Mouse (Mus musculus): ENCODE results near the gene Tnfaip3.

The Tnfaip3 gene

DNA sequence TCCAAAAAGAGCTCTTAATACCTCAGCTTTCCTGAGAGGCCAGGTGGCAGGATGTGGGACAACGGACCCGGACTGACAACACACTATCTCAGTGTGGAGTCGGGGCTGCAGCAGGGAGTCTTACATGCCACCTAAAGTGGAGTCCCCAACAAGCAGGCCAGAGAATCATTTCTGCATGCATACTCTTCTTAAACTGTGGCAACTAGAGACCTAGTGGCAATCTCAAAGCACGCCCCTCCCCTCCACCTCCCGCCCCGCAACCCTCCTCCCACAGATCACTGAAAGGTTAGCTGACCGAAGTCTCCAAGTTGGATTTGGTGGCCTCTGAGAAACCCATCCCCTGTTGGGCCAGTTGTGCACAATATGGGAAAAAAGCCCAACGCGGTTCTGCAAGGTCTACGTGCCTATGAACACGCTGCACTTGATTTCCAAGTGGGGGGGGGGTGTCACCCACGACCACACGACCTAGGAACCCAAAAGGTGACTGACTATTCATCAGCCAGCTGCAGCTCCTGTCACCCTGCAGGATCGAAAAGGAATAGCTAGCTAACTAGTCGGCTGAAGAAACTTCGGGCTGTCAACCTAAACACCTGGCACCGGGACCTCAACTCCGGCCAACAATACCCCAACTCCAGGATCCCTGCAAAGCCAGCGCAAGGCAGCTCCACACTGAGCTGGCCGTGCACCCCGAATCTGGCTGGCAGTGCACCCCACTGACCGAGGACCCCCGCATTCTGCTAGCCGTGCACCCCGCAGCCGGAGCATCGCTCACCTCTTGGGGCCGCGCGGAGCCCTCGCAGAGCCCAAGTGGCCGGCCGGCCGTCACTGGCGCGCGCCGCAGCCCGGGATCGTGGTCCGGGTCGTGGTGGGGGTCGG is 838 bp downstream of the Tnfaip3 start:
- DNase-seq (ENCODE audit: low read depth, low spot score): peak; percentile 42

DNA sequence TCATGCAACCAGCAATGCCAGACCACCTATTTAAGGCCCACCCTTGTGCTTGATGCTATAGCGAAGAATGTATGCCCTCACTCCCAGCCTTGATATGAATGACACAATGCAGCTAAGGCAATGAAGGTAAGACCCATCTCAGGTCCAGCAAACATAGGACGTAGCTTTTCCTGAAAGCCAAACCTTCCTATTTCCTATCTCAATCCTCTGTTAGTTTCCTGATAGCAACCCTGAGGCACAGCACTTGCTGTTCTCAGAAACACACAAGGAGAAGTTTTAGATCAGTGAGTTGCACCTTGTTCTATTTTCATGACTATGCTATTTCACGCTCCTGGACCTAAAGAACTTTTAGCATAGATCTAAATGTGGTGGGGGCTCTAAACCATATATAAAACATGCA is 2.1 kb downstream of the Tnfaip3 start:
- DNase-seq (ENCODE audit: low read depth, low spot score): no peak

DNA sequence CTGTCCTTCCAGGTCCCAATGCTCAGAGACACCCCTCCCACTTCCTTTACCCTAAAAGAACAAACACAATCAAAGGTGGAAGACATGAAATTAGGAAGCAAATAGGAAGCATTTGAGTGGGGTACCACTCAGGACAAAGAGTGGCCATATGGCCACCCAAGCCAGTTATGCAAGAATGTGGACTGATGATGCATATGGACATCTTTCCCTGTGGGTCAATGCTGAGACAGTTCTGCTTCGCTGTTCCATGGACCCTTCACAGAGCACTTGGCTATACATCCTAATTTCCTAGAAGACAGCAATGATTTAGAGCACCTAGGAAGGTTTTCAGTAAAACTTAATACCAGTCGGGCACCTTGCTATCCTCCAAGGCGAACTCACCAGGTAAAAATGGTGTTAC is 2.8 kb downstream of the Tnfaip3 start:
- DNase-seq (ENCODE audit: low read depth, low spot score): no peak

DNA sequence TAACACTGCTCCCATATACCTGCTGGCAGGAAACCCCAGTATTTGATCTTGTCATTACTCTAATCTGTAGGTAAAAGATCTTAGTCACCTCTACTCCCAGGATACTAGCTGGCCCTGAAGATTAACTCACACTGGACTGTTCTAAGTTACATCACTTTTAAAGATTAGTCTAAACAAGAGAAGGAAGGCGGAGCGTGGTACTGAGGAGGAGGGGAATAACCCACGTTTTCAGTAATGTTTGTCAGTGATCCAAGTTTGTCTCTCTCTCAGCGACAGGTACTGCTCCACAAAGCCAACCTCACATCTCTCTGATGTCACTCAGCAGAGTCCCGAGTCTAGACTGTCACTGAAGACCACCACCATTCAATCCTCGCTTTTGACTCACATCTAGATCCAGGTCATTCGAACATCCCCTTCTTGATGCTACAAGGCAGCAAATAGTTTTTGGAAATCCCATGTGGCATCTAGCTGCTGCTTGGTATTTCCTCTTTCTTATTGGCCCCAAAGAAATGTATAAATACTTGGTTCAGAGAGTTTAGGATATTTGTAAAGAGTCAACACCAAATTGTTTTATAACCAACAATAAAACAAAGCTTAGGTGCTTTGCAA is 3.5 kb downstream of the Tnfaip3 start:
- no peak for DNase-seq (ENCODE audit: low read depth, low spot score)

DNA sequence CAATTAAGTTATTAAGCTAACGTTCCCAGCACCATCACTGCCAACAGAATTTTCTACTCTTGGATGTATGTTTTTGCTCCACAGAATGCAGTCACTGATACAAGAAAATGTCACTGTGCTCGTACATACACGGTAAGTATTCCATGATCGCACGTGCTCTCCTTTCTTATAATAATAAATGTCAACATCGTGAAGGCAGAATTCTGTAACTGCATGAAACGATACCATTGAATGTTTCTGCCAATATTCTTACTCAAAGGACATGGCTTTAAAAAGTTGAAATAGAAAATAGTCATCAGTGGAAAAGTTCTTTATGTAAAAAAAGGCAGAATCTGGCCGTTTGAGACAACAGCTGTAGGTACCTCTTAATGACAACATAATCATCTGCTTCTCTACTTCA is 5.0 kb downstream of the Tnfaip3 start:
- DNase-seq (ENCODE audit: low read depth, low spot score): no peak

DNA sequence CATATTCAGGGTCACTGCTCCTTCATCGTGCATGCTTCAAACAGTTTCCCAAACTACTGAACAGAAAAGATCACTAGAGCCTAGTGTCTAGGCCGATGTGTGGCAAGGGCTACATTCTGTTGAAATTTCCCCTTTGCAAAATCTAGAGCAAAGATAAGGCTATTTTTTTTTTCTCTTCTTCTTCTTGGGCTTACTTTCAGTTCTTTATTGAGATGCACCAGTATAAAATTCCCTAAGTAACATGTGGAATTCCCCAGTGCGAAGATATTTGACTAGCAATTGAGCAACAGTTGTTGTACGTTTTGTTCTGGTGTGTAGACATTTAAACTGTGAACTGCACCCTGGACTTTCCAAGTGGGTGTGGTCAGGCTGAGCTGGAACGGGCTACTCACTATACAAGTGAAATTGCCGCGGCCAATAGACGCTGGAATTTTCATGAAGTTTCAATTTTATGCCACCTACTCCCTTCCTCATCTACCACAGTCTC is 6.2 kb downstream of the Tnfaip3 start:
- DNase-seq (ENCODE audit: low read depth, low spot score): no peak

DNA sequence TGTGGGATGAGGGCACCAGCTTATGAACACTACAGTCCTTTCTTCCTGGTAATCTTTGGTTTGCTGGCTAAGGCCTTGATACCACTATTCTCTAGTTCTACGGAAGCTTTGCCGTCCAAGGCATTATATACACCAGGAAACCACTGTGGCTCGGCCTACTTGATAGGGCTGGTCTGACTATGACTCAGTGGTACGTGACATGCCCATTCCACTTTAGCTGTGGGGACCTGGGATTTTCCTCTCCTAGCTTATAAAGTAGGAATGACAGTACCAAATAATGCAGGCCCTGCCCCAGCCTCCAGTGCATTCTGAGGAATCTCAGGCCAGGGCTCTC is 6.9 kb downstream of the Tnfaip3 start:
- DNase-seq (ENCODE audit: low read depth, low spot score): no peak

DNA sequence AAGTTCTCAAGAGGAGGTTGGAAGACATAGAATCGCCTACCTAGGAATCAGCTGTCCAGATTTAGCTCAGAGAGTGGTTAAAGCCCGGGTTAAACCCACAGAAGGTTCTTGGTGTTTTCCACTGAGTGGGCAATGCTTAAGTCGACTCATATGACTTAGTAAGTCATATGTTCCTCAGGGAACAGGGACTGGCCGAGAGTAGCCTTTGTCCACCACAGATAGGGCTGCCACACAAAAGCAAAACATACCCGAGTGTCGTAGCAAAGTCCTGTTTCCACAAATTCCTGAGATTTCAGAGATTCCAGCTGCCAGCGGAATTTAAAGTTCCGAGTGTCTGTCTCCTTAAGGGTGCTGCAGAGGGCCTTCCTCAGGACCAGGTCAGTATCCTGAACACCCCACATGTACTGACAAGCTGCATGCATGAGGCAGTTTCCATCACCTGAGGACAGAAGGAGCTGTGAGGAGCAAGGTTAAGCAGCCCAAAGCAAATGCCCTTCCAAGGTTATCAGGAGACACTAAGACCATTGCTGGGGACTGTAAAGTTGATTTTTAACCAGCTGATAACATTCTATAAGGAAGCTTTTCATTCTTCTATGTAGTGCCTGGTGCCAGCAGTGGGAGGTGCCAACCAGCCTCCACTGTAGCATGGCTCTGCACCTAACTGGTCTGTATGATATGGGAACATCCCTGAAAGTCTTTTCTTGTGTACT is 7.4 kb downstream of the Tnfaip3 start:
- no peak for DNase-seq (ENCODE audit: low read depth, low spot score)

DNA sequence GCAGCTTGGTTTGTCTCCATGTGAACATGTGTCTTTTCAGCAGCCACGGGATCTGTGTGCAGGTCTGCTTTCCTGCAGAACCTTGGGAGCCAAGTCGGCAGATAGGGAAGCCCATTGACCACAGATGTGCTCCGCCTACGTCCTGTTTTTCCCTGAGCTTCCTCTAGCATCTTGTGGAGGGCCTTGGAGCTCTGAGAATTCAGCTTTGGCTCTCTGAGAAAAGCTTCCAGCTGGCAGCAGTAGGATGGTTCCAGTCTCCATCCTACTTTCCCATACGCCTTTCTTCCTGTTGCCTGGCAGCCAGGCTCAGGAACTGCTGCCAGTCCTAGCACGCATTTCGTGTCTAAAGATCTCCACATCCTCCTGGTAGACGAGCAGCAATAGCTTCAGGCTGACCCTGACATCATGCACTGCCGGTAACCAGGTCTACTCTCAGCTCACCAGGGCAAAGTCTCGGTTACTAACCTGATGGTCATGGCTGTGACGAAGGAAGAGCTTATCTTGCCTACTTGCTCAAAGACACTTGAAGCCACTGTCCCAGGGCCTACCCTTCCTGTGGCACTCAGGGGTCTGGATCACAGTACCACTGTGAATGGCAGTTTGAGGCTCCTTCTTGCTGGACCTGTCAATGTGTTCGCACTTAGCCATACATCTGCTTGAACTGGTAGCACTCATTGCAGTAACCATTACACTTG is 13.2 kb downstream of the Tnfaip3 start:
- no peak for DNase-seq (ENCODE audit: low read depth, low spot score)

DNA sequence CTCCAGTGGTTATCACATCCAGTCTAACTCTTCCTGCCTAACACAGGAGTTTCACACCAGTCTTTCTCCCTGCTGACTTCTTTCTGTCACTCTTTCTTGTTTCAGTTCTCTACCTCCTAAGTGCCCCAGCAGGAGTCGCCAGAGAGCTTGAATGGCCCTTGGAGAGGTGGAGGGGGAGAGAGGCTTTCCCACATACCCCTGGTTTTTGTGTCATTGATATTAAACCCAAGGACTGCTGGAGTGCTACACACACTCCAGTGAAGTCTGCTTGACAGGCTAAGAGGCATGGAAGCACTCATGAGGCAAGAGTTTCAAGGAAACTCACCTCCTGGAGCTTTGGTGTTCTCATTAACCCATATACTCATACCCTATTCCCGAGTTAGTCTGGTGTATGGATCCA is 16.0 kb downstream of the Tnfaip3 start:
- DNase-seq (ENCODE audit: low read depth, low spot score): peak; percentile 20

DNA sequence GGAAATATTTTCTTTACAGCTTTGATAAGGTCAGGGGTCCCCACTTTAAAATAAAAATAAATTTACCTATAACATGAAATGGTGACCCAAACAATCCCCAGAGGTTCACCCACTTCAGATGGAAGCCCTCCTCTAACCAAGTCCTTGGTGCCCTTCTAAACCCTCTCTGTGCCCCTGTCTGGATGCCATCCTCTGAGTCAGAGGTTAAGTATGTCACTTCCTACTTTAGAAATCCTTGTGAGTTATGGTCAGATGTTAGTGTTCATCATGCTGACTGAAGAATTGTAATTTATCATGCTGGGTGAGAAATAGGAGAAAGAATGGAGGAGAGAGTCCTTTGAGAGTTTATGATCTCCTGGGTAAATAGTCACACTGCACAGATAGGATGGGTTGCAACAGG is 19.1 kb downstream of the Tnfaip3 start:
- no peak for DNase-seq (ENCODE audit: low read depth, low spot score)

DNA sequence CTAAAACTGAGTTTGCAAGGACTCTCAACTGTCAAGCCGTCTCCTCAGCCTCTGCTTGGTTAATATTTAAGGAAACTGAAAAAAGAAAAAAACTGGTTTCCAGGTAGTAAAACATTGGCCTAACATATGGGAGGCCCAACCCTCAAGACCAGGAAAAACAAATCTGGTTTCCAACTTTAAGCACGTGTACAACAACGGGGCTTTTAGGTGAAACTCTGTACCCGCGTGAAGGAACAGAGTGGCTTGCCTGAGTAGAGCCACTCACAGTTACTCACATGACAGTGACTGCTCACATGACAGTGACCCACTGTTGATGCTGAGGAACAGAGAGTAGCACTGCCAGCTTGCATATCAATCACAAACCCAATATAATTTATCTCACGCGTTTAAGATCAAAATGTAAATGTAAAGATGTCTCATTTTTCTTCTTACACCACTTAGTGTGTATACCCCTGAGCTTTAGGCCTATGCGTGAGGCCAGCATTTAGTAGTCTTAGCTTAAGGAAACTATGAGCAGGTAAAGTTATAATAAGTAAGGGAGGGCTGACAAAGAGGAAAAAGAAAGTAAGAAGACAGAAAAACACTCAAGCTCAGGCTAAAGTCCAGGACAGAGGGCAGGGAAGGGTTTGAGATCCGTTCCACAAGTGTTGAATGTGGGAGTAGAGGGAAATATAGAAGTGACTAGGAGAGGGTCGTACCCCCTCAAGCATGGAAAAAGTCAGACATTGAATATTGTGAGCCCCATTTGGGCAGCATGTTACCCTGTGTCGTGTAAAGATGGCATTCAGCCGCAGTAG is 19.8 kb downstream of the Tnfaip3 start:
- no peak for DNase-seq (ENCODE audit: low read depth, low spot score)

DNA sequence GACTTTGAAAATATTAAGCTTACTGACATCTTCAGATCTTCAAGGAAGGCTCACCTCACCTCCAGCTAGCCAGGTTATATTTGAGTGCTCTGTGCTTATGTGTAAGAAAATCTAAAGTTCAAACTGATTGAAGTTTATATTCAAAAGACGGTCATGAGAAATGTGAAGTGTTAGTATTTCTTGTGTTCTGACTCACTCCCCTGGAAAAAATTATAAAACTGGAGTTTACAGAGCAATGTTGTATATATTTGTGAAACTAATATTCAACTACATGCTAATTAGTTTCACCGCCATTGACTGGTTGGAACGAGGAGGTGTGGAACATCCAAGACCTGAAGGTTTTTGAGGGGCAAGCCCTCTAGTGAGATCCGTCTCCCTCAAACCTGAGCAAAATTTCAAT is 22.5 kb downstream of the Tnfaip3 start:
- no peak for DNase-seq (ENCODE audit: low read depth, low spot score)

DNA sequence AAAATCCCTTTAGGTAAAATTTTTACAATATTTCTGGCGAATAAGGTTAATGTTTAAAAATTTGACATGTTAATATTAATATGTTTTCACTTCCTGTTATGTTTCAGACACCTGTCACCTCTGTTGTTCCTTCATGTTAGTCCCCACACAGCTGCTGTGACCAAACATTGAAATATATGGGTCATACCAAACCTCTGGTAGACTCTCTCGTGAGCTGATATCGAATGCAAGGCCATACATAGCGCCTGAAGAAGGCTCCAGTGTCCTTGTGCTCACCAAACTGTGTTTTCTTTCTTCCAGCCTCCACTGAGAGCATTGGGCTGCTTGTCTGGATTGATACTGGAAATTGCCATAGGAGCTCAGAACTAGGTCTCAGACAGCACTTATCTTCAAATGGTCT is 24.4 kb downstream of the Tnfaip3 start:
- no peak for DNase-seq (ENCODE audit: low read depth, low spot score)

DNA sequence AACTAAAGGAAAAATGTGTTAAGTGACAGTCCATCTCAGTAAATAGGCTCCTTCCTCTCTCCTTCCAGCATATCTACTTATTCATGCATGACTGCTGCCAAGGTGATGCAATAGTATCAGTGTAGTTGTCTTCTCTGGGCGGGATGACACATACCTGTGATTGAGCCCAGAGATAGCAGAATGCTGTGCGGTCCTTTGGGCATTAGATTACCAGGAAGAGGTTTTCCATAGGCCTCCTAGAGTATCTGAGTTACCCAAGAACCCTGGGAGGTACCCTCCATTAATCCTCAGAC is 27.6 kb downstream of the Tnfaip3 start:
- no peak for DNase-seq (ENCODE audit: low read depth, low spot score)

DNA sequence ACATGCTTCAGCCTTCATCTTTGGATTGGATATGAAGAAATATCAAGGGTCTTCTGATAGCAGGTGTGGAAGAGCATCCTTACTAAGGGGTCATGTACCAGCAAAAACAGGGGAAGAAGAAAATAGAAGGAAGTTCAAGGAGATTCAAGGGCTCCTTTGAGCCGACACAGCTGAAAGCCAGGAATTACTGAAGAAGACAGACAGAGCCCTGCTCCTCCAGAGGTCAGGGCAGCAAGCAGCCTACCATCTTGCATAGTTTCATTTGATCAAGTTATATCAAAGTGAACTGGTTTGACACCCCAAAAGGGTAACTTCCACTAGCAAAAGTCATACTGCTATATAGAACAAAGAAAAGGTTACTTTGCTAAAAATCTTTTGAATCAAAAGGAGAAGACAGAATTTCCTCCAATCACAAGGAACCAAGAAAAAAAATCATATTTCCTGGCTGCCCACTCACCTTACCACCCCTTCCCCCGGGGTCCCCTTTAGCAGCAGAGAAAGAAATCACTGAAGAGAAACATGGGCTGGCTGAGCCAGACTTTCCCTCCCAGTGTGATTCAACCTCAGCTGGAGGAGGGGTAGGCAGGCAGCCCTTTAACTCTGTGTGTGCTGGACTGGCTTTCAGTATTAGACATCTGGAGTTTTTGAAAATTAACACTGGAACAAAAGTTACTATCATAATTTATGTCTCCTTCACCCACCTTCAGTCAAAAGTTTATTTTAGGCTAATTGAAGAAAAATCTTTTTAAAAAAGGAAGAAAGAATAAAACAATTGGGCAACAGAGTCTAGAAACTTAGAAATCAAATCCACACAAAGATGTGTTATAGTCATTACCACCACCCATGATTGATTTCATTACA is 28.2 kb downstream of the Tnfaip3 start:
- peak; percentile 17 for DNase-seq (ENCODE audit: low read depth, low spot score)

DNA sequence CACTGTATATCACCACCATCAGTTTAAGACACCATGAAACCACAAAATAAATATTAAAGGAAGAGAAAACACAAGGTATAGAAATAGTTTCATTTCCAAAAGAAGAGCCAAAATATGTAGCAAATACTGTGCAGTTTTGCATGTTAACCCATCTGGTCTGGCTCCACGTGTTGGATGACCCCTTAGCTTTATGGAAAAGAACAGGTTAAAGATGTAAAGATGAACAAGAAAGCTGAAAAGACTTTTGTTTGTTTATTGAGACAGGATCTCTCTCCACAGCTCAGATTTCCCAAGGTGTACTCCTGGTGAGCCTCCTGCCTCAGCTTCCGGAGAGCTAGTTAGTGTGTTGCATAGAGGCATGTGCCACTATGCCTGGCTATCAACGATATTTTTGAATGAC is 29.9 kb downstream of the Tnfaip3 start:
- no peak for DNase-seq (ENCODE audit: low read depth, low spot score)

DNA sequence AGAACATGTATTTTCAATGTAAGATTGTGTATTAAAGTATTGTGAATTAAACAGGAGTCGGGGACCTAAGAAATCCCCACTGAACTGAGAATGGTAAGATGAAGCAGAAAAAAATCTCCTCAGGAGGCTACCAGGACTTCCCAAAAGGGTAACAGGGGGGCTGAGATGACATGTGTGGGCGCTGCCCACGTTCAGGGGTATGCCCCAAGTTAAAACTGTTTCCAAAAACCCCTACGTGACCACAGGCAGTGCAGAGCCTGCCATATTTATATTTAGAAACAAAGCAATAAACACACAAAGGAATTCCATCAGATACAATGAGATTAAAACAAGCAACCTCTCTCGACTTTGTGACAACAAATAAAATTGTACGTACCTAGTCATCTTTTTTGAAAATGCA is 31.9 kb downstream of the Tnfaip3 start:
- no peak for DNase-seq (ENCODE audit: low read depth, low spot score)

DNA sequence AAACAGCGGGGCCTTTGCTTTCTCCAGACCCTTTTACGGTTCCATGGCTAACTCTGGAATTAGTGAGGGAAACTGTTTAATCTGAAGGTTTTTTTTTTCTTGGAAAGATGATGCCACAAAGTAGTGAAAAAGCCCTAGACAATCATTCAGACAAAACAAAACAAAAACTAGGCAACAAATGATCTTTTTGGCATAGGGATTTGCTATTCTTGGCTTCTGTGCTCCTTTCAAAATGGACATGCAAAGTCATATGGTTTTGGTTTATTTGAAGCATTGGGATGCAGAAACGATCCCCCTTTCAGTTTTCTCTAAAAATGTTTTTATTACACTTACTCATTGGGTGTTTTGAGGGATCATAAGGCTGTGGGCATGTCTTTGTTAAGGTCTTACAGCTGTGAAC is 41.0 kb downstream of the Tnfaip3 start:
- DNase-seq (ENCODE audit: low read depth, low spot score): no peak

DNA sequence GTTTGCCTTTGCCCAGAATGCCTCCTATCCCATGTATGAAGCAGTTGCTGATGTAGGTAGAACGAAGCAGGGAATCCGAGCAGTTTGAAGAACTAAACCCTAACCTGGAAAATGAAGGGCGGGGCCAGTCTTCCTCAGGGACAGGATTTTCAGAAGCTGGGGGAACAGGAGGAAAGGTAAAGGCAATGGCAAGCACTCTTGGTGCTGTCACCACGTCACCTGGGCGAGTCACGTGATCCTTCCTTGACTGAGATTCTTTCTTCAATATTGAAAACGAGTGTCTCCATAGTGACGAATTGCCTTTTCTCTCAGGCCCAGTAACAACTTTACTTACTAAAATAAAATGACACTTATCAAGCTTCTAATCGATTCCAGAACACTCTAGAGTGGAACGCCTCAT is 48.6 kb downstream of the Tnfaip3 start:
- DNase-seq (ENCODE audit: low read depth, low spot score): no peak

DNA sequence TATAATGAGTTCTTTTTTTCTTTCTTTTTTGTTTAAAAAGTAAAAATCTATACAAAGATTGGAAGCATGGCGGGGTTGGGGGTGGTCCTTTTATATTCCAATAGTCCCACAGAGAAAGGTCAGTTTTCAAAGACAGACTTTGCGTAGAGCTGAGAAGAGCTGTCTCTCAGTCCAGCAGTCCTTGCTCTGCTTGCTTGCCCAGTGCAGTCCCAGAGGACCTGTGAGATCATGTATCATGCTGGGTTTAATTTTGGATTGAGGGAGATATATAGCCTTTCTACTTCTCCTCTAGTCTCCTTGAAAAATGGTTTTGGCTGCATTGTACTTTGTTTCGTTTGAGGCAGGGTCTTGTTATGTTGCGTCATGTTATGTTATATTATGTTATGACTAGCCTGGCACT is 49.9 kb downstream of the Tnfaip3 start:
- DNase-seq (ENCODE audit: low read depth, low spot score): no peak
